Mouse (Mus musculus) heart, embryonic 15.5 days (tissue): Measurements from ENCODE around the gene Mbnl1. TPM values are rescaled to one million over a fixed set of nuclear protein-coding genes. Genes with fewer than 3 reads are reported as not detected.

Experiments used
- ATAC-seq: fragments of 200-750 bp; cut with Nextera tagmentation; replicated peaks from 2 replicates; pipeline ENCODE4 v1.8.0; 2017; ENCODE audit warnings: low read depth, moderate TSS enrichment; ENCODE audit not compliant: insufficient number of reproducible peaks, insufficient read depth, low FRiP score
- H3K27ac ChIP-seq: fragments of 300-500 bp; sonication (generic); 2 replicates; pipeline ENCODE4 v1.5.1; 2015; ENCODE audit warnings: mild to moderate bottlenecking, inconsistent platforms
- H3K27me3 ChIP-seq: fragments of 300-500 bp; sonication (generic); 2 replicates; pipeline ENCODE4 v1.6.1; 2015; ENCODE audit warnings: inconsistent platforms
- H3K36me3 ChIP-seq: fragments of 300-500 bp; sonication (generic); 2 replicates; pipeline ENCODE4 v1.6.1; 2015; ENCODE audit warnings: mild to moderate bottlenecking, inconsistent platforms
- H3K4me1 ChIP-seq: fragments of 300-500 bp; sonication (generic); replicated peaks from 2 replicates; pipeline ENCODE4 v1.6.1; 2015; ENCODE audit warnings: inconsistent platforms
- H3K4me2 ChIP-seq: fragments of 300-500 bp; sonication (generic); 2 replicates; pipeline ENCODE4 v1.6.1; 2015; ENCODE audit warnings: inconsistent platforms, mild to moderate bottlenecking, moderate library complexity
- H3K4me3 ChIP-seq: fragments of 300-500 bp; sonication (generic); 2 replicates; pipeline ENCODE4 v1.5.1; 2015; ENCODE audit warnings: mild to moderate bottlenecking, inconsistent platforms
- H3K9ac ChIP-seq: fragments of 300-500 bp; sonication (generic); 2 replicates; pipeline ENCODE4 v1.6.1; 2015; ENCODE audit warnings: mild to moderate bottlenecking, inconsistent platforms
- H3K9me3 ChIP-seq: fragments of 300-500 bp; sonication (generic); replicated peaks from 2 replicates; pipeline ENCODE4 v1.6.1; 2016; ENCODE audit warnings: inconsistent platforms
- WGBS: fragments of 180-500 bp; shearing (Covaris S2); methylation state at CpG from one replicate; pipeline ENCODE4 v1.1.7; 2015; ENCODE audit warnings: mixed read lengths; 5-methylcytosine and 5-hydroxymethylcytosine counted together
- polyA plus RNA-seq: library from polyadenylated mRNA; unstranded; fragments of >200 nt; fragmentation: Nextera tagmentation; extraction: Ambion mirVana; gene quantifications from 2 replicates; pipeline ENCODE4 v1.2.1, GENCODE M21; 2015

Gene Mbnl1
- polyA plus RNA-seq, 1 experiment from 2014 or later = 72.9 TPM

GRCm38 (mm10) chr3:60589361-60589760 is 116.7 kb downstream of the Mbnl1 start:
- H3K4me1 ChIP-seq = peaks cover 21% of the 10 kb centered on the region
- H3K36me3 ChIP-seq = no peaks in the 10 kb centered on the region
- 43% methylated on average over 3 of the region's 3 CpGs for WGBS
- no peak overlapping the region for H3K4me2 ChIP-seq
- no peak overlapping the region for H3K9ac ChIP-seq
- H3K9me3 ChIP-seq = no peaks in the 10 kb centered on the region
- H3K27me3 ChIP-seq = no peaks in the 10 kb centered on the region
- H3K27ac ChIP-seq = no peak overlapping the region
- ATAC-seq = no peak
- H3K4me3 ChIP-seq = no peak overlapping the region

DNA sequence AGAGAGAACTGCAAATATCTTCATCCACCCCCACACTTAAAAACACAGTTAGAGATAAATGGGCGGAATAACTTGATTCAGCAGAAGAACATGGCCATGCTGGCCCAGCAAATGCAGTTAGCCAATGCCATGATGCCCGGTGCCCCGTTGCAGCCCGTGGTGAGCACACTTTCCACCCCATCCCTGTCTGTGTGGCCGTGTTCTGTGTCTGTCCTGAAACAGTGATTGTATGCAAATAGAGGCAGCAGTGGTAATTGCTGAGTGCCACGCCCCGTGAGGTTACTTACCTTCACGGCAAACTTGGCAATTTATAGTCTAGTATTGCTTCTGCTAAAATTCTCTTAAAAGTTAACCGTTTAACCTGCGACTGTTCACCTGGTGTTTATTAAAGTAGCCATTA is 123.0 kb downstream of the Mbnl1 start:
- Histone ChIP-seq H3K9ac (no peak overlapping the region), H3K27ac (no peak overlapping the region), H3K27me3 (no peaks in the 10 kb centered on the region), H3K4me3 (no peak overlapping the region), H3K4me2 (no peak overlapping the region), H3K36me3 (no peaks in the 10 kb centered on the region), H3K9me3 (no peaks in the 10 kb centered on the region), H3K4me1 (peaks cover 3% of the 10 kb centered on the region; the same call in 1 of the 2 replicates)
- WGBS = 86% methylated on average over 10 of the region's 10 CpGs
- ATAC-seq = no peak

DNA sequence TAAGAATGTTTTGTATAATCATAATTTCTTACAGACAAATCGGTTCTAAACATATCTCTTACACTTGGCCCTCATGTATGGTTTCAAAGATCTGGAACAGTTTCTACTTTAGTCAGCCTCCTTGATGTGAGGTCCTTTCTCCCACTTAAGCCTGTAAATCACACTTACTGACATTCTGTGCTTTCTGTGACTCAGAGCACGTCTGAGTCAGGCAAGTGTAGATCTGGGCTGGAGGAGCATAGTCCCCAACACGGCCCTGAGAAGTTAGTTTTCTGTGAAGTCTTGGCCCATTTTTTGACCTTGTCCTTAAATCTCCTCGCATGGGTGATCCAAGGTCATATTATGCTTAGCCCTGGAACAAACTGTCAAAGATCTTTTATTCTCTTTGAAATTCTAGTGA is 124.4 kb downstream of the Mbnl1 start:
- no peak overlapping the region for H3K9ac ChIP-seq
- H3K4me3 ChIP-seq = no peak overlapping the region
- WGBS = 45% methylated on average over 4 of the region's 4 CpGs
- peaks cover 7% of the 10 kb centered on the region; the same call in 1 of the 2 replicates for H3K4me1 ChIP-seq
- no peak overlapping the region for H3K4me2 ChIP-seq
- no peaks in the 10 kb centered on the region for H3K9me3 ChIP-seq
- H3K27me3 ChIP-seq = no peaks in the 10 kb centered on the region
- H3K27ac ChIP-seq = no peak overlapping the region
- no peak for ATAC-seq
- H3K36me3 ChIP-seq = no peaks in the 10 kb centered on the region

DNA sequence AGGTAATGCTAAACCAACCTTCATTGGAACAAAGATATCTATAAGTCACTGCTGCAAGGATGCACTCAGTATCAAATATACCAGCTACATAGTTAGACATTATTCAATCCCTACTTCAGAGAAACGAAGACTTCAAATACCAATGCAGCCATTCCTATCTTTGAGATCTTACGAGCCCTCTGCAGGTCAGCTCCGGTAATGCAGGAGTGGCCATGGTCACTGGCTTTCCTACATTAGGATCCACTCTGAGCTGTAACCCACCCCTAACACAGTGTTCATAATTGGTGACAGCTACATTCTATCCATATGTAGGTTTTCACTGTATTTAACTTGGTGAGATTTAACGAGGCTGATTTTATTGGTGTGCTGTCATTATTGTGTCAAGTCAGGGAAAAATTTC is 129.1 kb downstream of the Mbnl1 start:
- Histone ChIP-seq H3K9me3 (no peaks in the 10 kb centered on the region), H3K4me3 (no peak overlapping the region), H3K4me2 (no peak overlapping the region), H3K4me1 (peaks cover 32% of the 10 kb centered on the region), H3K9ac (no peak overlapping the region), H3K27me3 (no peaks in the 10 kb centered on the region), H3K36me3 (no peaks in the 10 kb centered on the region), H3K27ac (no peak overlapping the region)
- WGBS = 25% methylated on average over 4 of the region's 4 CpGs
- ATAC-seq = no peak

DNA sequence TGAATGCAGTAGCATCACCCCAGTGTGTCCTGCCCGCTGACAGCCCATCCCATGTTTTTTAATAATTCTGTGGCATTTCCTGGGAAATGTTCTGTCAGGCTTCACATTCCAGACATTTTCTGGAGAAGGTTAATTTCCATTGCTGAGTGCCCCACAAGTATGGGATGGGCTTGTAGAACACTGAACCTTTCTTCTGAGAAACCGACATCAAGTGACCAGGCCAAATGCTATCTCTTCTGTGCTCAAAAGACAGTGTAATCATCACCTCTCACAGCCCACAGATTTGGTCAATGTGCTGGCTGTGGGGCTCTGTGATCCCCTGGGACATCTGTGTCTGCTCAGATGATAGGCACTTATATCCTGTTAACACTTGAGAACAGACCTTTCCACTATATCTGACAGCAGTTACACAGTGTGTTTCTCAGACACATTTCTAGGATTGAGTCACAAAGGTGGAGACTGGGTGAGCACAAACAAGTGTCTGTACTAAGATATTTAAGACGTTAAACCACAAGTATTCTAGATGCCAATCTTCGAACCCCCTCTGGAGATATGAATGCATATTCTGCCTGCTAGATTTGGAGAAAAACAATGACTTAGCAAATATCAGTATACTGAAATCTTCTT is 130.4 kb downstream of the Mbnl1 start:
- 28% methylated on average over 4 of the region's 4 CpGs for WGBS
- Histone ChIP-seq H3K9me3 (no peaks in the 10 kb centered on the region), H3K27me3 (no peaks in the 10 kb centered on the region), H3K4me2 (no peak overlapping the region; the same call in 1 of the 2 replicates), H3K4me3 (no peak overlapping the region), H3K36me3 (no peaks in the 10 kb centered on the region), H3K4me1 (peaks cover 29% of the 10 kb centered on the region), H3K9ac (no peak overlapping the region), H3K27ac (peak overlapping the region; percentile 28)
- ATAC-seq = peak; percentile 67; the same call in 1 of the 2 replicates

GRCm38 (mm10) chr3:60603637-60604036 is 131.0 kb downstream of the Mbnl1 start:
- no peak for ATAC-seq
- no peaks in the 10 kb centered on the region for H3K9me3 ChIP-seq
- H3K4me2 ChIP-seq = no peak overlapping the region
- no peak overlapping the region for H3K4me3 ChIP-seq
- H3K27me3 ChIP-seq = no peaks in the 10 kb centered on the region
- H3K4me1 ChIP-seq = peaks cover 29% of the 10 kb centered on the region
- no peak overlapping the region for H3K9ac ChIP-seq
- WGBS = 64% methylated on average over 4 of the region's 4 CpGs
- no peak overlapping the region for H3K27ac ChIP-seq
- H3K36me3 ChIP-seq = no peaks in the 10 kb centered on the region

- no peaks in the 10 kb centered on the region for H3K9me3 ChIP-seq
- no peak overlapping the region for H3K27ac ChIP-seq
- peaks cover 29% of the 10 kb centered on the region for H3K4me1 ChIP-seq
- no peak overlapping the region for H3K4me2 ChIP-seq
- WGBS = 42% methylated on average over 6 of the region's 6 CpGs
- H3K27me3 ChIP-seq = no peaks in the 10 kb centered on the region
- no peak overlapping the region for H3K4me3 ChIP-seq
- no peak for ATAC-seq
- no peak overlapping the region for H3K9ac ChIP-seq
- H3K36me3 ChIP-seq = no peaks in the 10 kb centered on the region
These were observed 131.6 kb downstream of the Mbnl1 start for GRCm38 (mm10) chr3:60604205-60604604.

- Histone ChIP-seq H3K9ac (no peak overlapping the region), H3K27ac (no peak overlapping the region), H3K27me3 (no peaks in the 10 kb centered on the region), H3K4me1 (peaks cover 11% of the 10 kb centered on the region), H3K9me3 (no peaks in the 10 kb centered on the region), H3K4me3 (no peak overlapping the region), H3K4me2 (no peak overlapping the region), H3K36me3 (peaks cover 9% of the 10 kb centered on the region; the same call in 1 of the 2 replicates)
- no peak for ATAC-seq
- WGBS = 14% methylated on average over 2 of the region's 2 CpGs
These were observed 136.3 kb downstream of the Mbnl1 start for GRCm38 (mm10) chr3:60608952-60609403.

DNA sequence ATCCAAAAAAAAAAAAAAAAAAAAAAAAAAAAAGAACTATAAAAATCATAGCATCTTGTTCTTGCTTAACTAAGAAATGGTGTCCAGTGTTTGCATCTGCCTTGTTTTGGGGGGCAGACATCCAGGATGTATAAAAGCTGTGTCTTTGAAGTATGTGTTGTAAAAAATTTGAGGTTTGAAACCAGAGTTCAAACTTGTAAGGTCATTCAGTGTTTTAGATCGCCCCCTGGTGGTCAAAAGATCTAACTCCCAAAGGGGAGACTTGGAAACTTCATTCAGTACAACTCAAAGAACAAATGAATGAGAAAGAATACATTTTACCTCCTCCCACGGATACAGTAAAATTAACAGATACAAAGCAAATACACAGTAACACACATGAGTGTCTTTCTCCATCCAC is 139.2 kb downstream of the Mbnl1 start:
- Histone ChIP-seq H3K4me1 (peaks cover 10% of the 10 kb centered on the region; the same call in 1 of the 2 replicates), H3K27me3 (no peaks in the 10 kb centered on the region), H3K36me3 (peaks cover 18% of the 10 kb centered on the region; the same call in 1 of the 2 replicates), H3K4me2 (no peak overlapping the region), H3K9ac (no peak overlapping the region), H3K27ac (no peak overlapping the region), H3K9me3 (no peaks in the 10 kb centered on the region), H3K4me3 (no peak overlapping the region)
- 13% methylated on average over 2 of the region's 2 CpGs for WGBS
- ATAC-seq = no peak

- Histone ChIP-seq H3K27me3 (no peaks in the 10 kb centered on the region), H3K9ac (no peak overlapping the region), H3K27ac (no peak overlapping the region), H3K9me3 (no peaks in the 10 kb centered on the region), H3K4me2 (no peak overlapping the region), H3K36me3 (peaks cover 18% of the 10 kb centered on the region; the same call in 1 of the 2 replicates), H3K4me1 (peaks cover 14% of the 10 kb centered on the region; the same call in 1 of the 2 replicates), H3K4me3 (no peak overlapping the region)
- 81% methylated on average over 7 of the region's 7 CpGs for WGBS
- ATAC-seq = no peak
These were observed 140.5 kb downstream of the Mbnl1 start for GRCm38 (mm10) chr3:60613121-60613520.

DNA sequence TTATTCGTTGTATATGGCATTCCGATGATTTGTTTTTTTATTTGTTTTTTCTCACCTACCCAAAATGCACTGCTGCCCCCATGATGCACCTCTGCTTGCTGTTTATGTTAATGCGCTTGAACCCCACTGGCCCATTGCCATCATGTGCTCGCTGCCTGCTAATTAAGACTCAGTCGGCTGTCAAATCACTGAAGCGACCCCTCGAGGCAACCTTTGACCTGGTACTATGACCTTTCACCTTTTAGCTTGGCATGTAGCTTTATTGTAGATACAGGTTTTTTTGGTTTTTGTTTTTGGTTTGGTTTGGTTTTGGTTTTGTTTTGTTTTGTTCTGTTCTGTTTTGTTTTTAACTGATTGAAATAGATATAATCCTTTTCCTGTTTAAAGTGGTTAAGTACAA is 141.9 kb downstream of the Mbnl1 start:
- ATAC-seq = no peak
- H3K4me3 ChIP-seq = no peak overlapping the region
- peaks cover 18% of the 10 kb centered on the region; the same call in 1 of the 2 replicates for H3K36me3 ChIP-seq
- H3K4me1 ChIP-seq = peaks cover 14% of the 10 kb centered on the region; the same call in 1 of the 2 replicates
- no peak overlapping the region for H3K27ac ChIP-seq
- H3K9me3 ChIP-seq = no peaks in the 10 kb centered on the region
- no peak overlapping the region for H3K4me2 ChIP-seq
- H3K27me3 ChIP-seq = no peaks in the 10 kb centered on the region
- WGBS = 90% methylated on average over 7 of the region's 7 CpGs
- H3K9ac ChIP-seq = no peak overlapping the region

DNA sequence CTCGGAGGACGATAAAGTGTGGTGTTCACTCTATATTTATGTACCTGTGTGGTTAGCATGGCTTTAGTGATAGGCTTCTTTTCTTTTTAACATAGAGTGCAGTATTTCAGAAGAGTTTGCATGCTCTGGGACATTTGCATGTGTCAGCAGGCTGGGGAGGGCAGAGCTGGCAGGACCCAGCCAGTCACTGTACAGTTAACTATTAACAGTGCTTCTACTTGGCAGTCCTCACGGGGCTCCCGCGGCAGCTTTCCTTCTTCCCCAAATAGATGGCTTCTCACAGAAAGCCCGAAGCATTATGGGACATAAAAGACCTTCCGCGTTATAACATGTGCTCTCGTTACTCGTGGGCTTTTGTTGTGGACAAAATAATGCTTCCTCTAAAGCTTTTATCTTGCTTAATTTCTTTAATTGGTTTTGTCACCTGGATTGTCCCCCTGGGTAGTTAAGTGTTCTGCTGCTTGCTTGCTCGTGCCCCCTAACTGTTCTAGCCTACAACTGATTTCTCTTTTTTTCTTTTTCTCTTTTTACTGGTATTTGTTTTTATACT is 142.5 kb downstream of the Mbnl1 start:
- Histone ChIP-seq H3K4me2 (no peak overlapping the region), H3K27me3 (no peaks in the 10 kb centered on the region), H3K27ac (0 out of 2 replicates have a peak overlapping the region, but pooled peaks have one; percentile 7), H3K4me1 (peaks cover 14% of the 10 kb centered on the region; the same call in 1 of the 2 replicates), H3K4me3 (no peak overlapping the region), H3K9me3 (no peaks in the 10 kb centered on the region), H3K9ac (no peak overlapping the region), H3K36me3 (peaks cover 18% of the 10 kb centered on the region; the same call in 1 of the 2 replicates)
- no peak for ATAC-seq
- WGBS = 66% methylated on average over 11 of the region's 11 CpGs
